Mouse (Mus musculus): ENCODE measurements around the gene Ablim1. TPM values are rescaled to one million over a fixed set of nuclear protein-coding genes. Genes with fewer than 3 reads are reported as not detected.

The Ablim1 gene
- total and polyA plus RNA-seq, 2 experiments from 2014 or later = 44.7 to 71.7 TPM

- DNase-seq (ENCODE audit: low spot score) = peak; percentile 48
- no peak overlapping the region for H3K27ac ChIP-seq
- H3K27me3 ChIP-seq (ENCODE audit: insufficient read depth, low read length) = no peaks in the 10 kb centered on the region
- H3K4me1 ChIP-seq (ENCODE audit: insufficient read depth, low read length) = no peaks in the 10 kb centered on the region
- WGBS = 85% methylated on average over 8 of the region's 8 CpGs
- no peaks in the 10 kb centered on the region for H3K9me3 ChIP-seq (ENCODE audit: low read length)
- no peaks in the 10 kb centered on the region for H3K36me3 ChIP-seq (ENCODE audit: insufficient read depth, low read length)
- no peak overlapping the region for H3K4me2 ChIP-seq (ENCODE audit: low read depth, low read length)
- H3K9ac ChIP-seq (replicated peaks; ENCODE audit: low read length) = no peak overlapping the region
- TF ChIP-seq CTCF (IDR thresholded peaks at IDR 0.05; ENCODE audit: low read depth) = peak; percentile 57
- no peak for ATAC-seq
- no peak overlapping the region for H3K4me3 ChIP-seq (ENCODE audit: low read length)
Observed at GRCm38 (mm10) chr19:57255157-57255556, 59.6 kb downstream of the Ablim1 start.

DNA sequence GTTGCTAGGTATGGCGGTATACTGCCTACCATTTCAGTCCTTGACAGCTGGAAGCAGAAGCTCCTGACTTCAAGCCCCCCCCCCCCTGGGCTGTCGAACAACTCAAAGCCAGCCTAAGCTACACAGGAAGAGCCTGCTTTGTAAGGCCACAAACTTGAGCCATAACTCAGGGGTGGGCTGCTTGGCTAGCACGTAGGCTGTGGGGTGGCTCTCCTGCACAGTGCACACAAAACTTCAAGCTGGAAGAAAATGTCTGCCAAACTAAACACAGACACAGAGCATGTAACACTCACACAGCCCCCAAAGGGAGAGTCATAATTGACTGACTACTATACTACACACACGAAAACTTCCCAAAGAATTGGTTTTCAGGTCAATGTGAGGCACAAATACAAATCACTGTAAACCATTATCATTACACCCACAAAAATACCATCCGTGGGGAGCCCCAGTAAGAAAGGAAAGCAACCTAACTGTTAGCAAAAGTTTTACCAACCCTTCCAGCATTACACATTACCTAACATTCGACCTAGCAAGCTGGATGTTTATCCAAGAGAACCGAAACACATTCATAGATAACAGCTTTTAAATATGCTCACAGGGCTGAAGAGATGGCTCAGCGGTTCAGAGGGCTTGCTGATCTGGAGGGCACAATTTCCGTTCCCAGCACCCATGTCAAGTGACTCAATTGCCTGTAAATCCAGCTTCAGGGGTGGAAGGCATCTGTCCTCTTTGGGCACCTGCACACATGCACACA is 61.8 kb downstream of the Ablim1 start:
- Histone ChIP-seq H3K4me1 (ENCODE audit: insufficient read depth, low read length) (no peaks in the 10 kb centered on the region), H3K4me2 (ENCODE audit: low read depth, low read length) (no peak overlapping the region), H3K9ac (replicated peaks; ENCODE audit: low read length) (no peak overlapping the region), H3K36me3 (ENCODE audit: insufficient read depth, low read length) (no peaks in the 10 kb centered on the region), H3K27ac (no peak overlapping the region), H3K4me3 (ENCODE audit: low read length) (no peak overlapping the region), H3K27me3 (ENCODE audit: insufficient read depth, low read length) (no peaks in the 10 kb centered on the region), H3K9me3 (ENCODE audit: low read length) (no peaks in the 10 kb centered on the region)
- 77% methylated on average over 9 of the region's 9 CpGs for WGBS
- ATAC-seq = no peak
- DNase-seq (ENCODE audit: low spot score) = no peak
- no peak for TF ChIP-seq CTCF (IDR thresholded peaks at IDR 0.05; ENCODE audit: low read depth)

DNA sequence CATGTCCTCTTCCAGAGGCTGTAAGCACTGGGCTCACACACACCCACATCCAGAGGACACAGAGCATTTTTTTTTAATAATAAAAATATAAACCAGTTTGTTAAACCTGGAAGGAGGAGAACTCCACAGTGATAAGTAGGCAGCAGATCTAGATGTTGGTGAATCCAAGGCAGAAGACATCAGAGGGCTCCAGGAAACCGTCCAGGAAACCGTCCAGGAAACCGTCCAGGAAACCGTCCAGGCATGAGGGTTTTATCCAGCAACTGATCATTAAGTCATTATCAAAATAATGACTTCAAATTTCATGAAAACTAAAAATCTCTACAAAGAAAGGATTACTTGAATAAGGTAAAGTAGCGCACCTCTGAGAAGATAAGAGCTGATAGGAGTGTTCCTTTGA is 65.9 kb downstream of the Ablim1 start:
- Histone ChIP-seq H3K27ac (no peak overlapping the region), H3K9me3 (ENCODE audit: low read length) (no peaks in the 10 kb centered on the region), H3K27me3 (ENCODE audit: insufficient read depth, low read length) (no peaks in the 10 kb centered on the region), H3K4me1 (ENCODE audit: insufficient read depth, low read length) (no peaks in the 10 kb centered on the region), H3K9ac (replicated peaks; ENCODE audit: low read length) (no peak overlapping the region), H3K36me3 (ENCODE audit: insufficient read depth, low read length) (no peaks in the 10 kb centered on the region), H3K4me3 (ENCODE audit: low read length) (no peak overlapping the region), H3K4me2 (ENCODE audit: low read depth, low read length) (no peak overlapping the region)
- DNase-seq (ENCODE audit: low spot score) = no peak
- TF ChIP-seq CTCF (IDR thresholded peaks at IDR 0.05; ENCODE audit: low read depth) = no peak
- no peak for ATAC-seq
- WGBS = 81% methylated on average over 5 of the region's 5 CpGs

- DNase-seq (ENCODE audit: low spot score) = peak; percentile 57
- 0 out of 2 replicates have a peak, but pooled peaks have one; percentile 29 for ATAC-seq
- H3K27ac ChIP-seq = 0 out of 2 replicates have a peak overlapping the region, but pooled peaks have one; percentile 11
- H3K27me3 ChIP-seq (ENCODE audit: insufficient read depth, low read length) = no peaks in the 10 kb centered on the region
- no peak overlapping the region for H3K4me3 ChIP-seq (ENCODE audit: low read length)
- TF ChIP-seq CTCF (IDR thresholded peaks at IDR 0.05; ENCODE audit: low read depth) = no peak
- no peaks in the 10 kb centered on the region for H3K4me1 ChIP-seq (ENCODE audit: insufficient read depth, low read length)
- H3K9me3 ChIP-seq (ENCODE audit: low read length) = no peaks in the 10 kb centered on the region
- no peaks in the 10 kb centered on the region for H3K36me3 ChIP-seq (ENCODE audit: insufficient read depth, low read length)
- H3K4me2 ChIP-seq (ENCODE audit: low read depth, low read length) = no peak overlapping the region
- H3K9ac ChIP-seq (replicated peaks; ENCODE audit: low read length) = no peak overlapping the region
- 61% methylated on average over 8 of the region's 8 CpGs for WGBS
Observed at GRCm38 (mm10) chr19:57247221-57247620, 67.5 kb downstream of the Ablim1 start.

GRCm38 (mm10) chr19:57244281-57244680 is 70.4 kb downstream of the Ablim1 start:
- no peak for TF ChIP-seq CTCF (IDR thresholded peaks at IDR 0.05; ENCODE audit: low read depth)
- ATAC-seq (no peak), DNase-seq (ENCODE audit: low spot score) (no peak)
- Histone ChIP-seq H3K4me1 (ENCODE audit: insufficient read depth, low read length) (no peaks in the 10 kb centered on the region; the same call in 1 of the 2 replicates), H3K9ac (replicated peaks; ENCODE audit: low read length) (no peak overlapping the region), H3K9me3 (ENCODE audit: low read length) (no peaks in the 10 kb centered on the region), H3K4me2 (ENCODE audit: low read depth, low read length) (no peak overlapping the region), H3K27ac (no peak overlapping the region), H3K4me3 (ENCODE audit: low read length) (no peak overlapping the region), H3K27me3 (ENCODE audit: insufficient read depth, low read length) (no peaks in the 10 kb centered on the region), H3K36me3 (ENCODE audit: insufficient read depth, low read length) (no peaks in the 10 kb centered on the region)
- WGBS = 69% methylated on average over 7 of the region's 7 CpGs

DNA sequence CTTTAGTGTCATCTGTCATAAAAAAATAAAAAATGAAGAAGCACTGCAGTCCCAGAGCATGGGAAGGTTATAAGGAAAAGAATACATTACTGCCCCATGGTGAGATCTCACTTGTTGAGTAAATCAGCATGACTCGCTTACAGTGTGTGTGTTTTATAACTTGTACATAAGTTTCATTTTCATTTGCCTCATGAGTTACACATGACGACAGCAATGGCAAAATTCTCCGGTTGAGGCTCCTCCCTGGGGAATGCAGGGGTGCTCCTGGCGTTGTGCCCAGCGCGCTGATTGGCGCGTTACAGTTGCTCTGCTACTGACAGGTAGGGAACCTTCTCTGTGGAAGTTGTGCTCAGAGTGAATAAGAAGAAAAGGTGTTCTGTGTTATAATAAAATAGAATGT is 71.1 kb downstream of the Ablim1 start:
- Histone ChIP-seq H3K4me3 (ENCODE audit: low read length) (no peak overlapping the region), H3K9ac (replicated peaks; ENCODE audit: low read length) (no peak overlapping the region), H3K4me1 (ENCODE audit: insufficient read depth, low read length) (no peaks in the 10 kb centered on the region; the same call in 1 of the 2 replicates), H3K4me2 (ENCODE audit: low read depth, low read length) (no peak overlapping the region), H3K36me3 (ENCODE audit: insufficient read depth, low read length) (no peaks in the 10 kb centered on the region), H3K27me3 (ENCODE audit: insufficient read depth, low read length) (no peaks in the 10 kb centered on the region), H3K9me3 (ENCODE audit: low read length) (no peaks in the 10 kb centered on the region), H3K27ac (no peak overlapping the region)
- WGBS = 67% methylated on average over 8 of the region's 8 CpGs
- DNase-seq (ENCODE audit: low spot score) = no peak
- ATAC-seq = no peak
- TF ChIP-seq CTCF (IDR thresholded peaks at IDR 0.05; ENCODE audit: low read depth) = no peak

DNA sequence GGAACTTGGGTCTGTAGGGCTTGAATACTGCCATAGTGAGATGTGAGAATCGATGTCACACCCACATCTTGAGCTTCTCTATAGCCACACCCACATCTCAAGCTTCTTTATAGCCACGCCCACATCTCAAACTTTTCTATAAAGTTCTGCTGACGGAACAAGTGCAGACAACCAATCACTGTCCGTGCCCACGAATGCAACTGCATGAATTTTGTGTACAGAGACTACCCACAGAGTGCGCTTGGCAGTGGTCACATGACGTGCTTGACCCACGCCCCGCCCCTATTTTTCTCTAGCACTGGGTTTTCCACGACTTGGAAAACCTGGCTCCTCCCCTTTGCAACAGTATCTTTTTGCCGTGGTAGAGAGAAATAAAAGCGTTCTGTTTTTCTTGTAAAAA is 71.5 kb downstream of the Ablim1 start:
- WGBS = 74% methylated on average over 12 of the region's 12 CpGs
- H3K4me3 ChIP-seq (ENCODE audit: low read length) = no peak overlapping the region
- no peak overlapping the region for H3K27ac ChIP-seq
- no peak for DNase-seq (ENCODE audit: low spot score)
- H3K9me3 ChIP-seq (ENCODE audit: low read length) = no peaks in the 10 kb centered on the region
- H3K9ac ChIP-seq (replicated peaks; ENCODE audit: low read length) = no peak overlapping the region
- H3K36me3 ChIP-seq (ENCODE audit: insufficient read depth, low read length) = no peaks in the 10 kb centered on the region
- TF ChIP-seq CTCF (IDR thresholded peaks at IDR 0.05; ENCODE audit: low read depth) = no peak
- ATAC-seq = no peak
- H3K4me2 ChIP-seq (ENCODE audit: low read depth, low read length) = no peak overlapping the region
- no peaks in the 10 kb centered on the region for H3K27me3 ChIP-seq (ENCODE audit: insufficient read depth, low read length)
- no peaks in the 10 kb centered on the region; the same call in 1 of the 2 replicates for H3K4me1 ChIP-seq (ENCODE audit: insufficient read depth, low read length)

Data from hindbrain, postnatal 0 days (tissue).